Mouse (Mus musculus): ENCODE measurements around the gene Fam129a. TPM values are rescaled to one million over a fixed set of nuclear protein-coding genes. Genes with fewer than 3 reads are reported as not detected.
A peak's percentile ranks its signal among the peaks of the same experiment; 100 is the strongest.

The Fam129a gene
- polyA plus RNA-seq, 1 experiment from 2014 or later = 0.33 TPM

DNA sequence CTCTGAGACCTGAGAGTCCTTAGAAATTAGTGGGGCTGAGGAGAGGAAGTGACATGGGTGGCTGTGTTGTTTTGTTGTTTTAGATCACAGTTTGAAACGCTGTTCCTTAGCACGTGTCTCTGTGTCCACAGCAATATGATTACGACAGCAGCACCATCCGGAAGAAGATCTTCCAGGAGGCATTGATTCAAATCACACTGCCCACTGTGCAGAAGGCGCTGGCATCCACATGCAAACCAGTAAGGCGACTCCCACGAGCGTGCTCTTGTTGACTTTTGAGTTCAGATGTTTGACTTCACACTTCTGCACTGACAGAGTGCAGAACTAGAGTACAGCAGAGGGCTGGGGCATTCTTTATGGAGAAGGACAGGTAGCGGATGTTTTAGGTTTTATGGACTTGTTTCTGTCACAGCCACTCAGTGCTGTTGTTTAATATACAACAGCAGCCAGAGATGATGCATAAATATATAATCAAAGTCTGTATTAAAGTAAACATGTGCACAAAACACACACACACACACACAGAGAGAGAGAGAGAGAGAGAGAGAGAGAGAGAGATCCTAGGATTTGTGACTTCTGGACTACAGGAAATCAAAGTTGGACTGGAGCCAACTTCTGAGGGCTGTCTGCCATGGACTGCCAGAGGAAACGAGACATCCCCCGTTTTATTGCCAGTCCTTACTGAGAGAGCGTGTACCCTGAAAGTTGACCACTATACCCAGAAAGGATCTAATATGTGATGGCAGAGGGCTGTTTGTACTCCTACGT lies 138.2 kb downstream of the Fam129a start:
- Histone ChIP-seq H3K4me1 (ENCODE audit: control insufficient read depth, insufficient read depth, low read length) (no peaks in the 10 kb centered on the region), H3K27me3 (replicated peaks; ENCODE audit: control insufficient read depth, insufficient read depth, low read length) (no peaks in the 10 kb centered on the region)
- WGBS = 70% methylated on average over 13 of the region's 13 CpGs

GRCm38 (mm10) chr1:151709734-151710022 lies 138.7 kb downstream of the Fam129a start:
- WGBS = 58% methylated on average over 2 of the region's 2 CpGs
- Histone ChIP-seq H3K4me3 (ENCODE audit: low read depth, low read length) (no peak overlapping the region), H3K36me3 (ENCODE audit: control insufficient read depth, insufficient read depth, low read length) (no peaks in the 10 kb centered on the region), H3K9me3 (replicated peaks; ENCODE audit: control insufficient read depth, low read length) (no peaks in the 10 kb centered on the region), H3K27ac (ENCODE audit: low read depth, low read length) (no peak overlapping the region), H3K9ac (ENCODE audit: low read length) (no peak overlapping the region), H3K4me1 (ENCODE audit: control insufficient read depth, insufficient read depth, low read length) (no peaks in the 10 kb centered on the region), H3K27me3 (replicated peaks; ENCODE audit: control insufficient read depth, insufficient read depth, low read length) (no peaks in the 10 kb centered on the region), H3K4me2 (ENCODE audit: low read length) (no peak overlapping the region)
- ATAC-seq = no peak
- no peak for DNase-seq (ENCODE audit: low spot score)

More for the DNA sequence above, 138.2 kb downstream of the Fam129a start:
- ATAC-seq (no peak), DNase-seq (ENCODE audit: low spot score) (peak; percentile 47)
- Histone ChIP-seq H3K36me3 (ENCODE audit: control insufficient read depth, insufficient read depth, low read length) (no peaks in the 10 kb centered on the region), H3K9ac (ENCODE audit: low read length) (no peak overlapping the region), H3K4me3 (ENCODE audit: low read depth, low read length) (no peak overlapping the region), H3K9me3 (replicated peaks; ENCODE audit: control insufficient read depth, low read length) (no peaks in the 10 kb centered on the region), H3K27ac (ENCODE audit: low read depth, low read length) (no peak overlapping the region), H3K4me2 (ENCODE audit: low read length) (no peak overlapping the region)

DNA sequence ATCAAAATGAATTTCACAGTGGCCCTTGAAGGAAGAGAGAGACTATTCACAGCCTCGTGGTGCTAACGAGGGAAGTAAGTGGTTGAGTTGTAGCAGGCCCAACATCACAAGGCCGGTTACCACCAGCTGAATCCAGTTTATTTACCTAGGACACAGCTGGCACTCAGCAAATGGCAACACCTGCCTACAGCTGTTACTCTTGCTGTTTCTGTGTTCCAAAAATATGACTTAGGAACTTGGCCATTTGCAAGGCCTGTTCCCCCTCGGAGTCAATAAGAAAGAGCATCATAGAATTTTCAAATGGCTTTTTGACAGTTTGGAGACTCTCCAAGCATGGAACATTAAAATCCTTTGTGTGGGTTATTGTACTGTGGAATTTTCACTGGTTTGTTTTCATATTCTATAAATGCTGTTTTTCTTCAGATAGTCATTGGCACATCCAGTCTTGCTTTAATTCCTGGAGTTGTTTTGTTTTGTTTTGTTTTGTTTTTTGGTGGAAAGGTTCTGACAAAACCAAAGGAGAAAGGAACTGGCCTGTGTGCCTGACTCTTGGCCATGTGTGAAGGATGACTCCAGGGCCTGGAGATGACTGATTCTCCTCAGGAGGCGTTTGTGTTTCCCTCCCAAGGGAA lies 139.6 kb downstream of the Fam129a start:
- Histone ChIP-seq H3K9ac (ENCODE audit: low read length) (no peak overlapping the region), H3K4me2 (ENCODE audit: low read length) (no peak overlapping the region), H3K4me3 (ENCODE audit: low read depth, low read length) (no peak overlapping the region), H3K4me1 (ENCODE audit: control insufficient read depth, insufficient read depth, low read length) (no peaks in the 10 kb centered on the region), H3K27ac (ENCODE audit: low read depth, low read length) (no peak overlapping the region), H3K9me3 (replicated peaks; ENCODE audit: control insufficient read depth, low read length) (no peaks in the 10 kb centered on the region), H3K36me3 (ENCODE audit: control insufficient read depth, insufficient read depth, low read length) (no peaks in the 10 kb centered on the region), H3K27me3 (replicated peaks; ENCODE audit: control insufficient read depth, insufficient read depth, low read length) (no peaks in the 10 kb centered on the region)
- DNase-seq (ENCODE audit: low spot score) (no peak), ATAC-seq (no peak)
- WGBS = 58% methylated on average over 5 of the region's 5 CpGs

DNA sequence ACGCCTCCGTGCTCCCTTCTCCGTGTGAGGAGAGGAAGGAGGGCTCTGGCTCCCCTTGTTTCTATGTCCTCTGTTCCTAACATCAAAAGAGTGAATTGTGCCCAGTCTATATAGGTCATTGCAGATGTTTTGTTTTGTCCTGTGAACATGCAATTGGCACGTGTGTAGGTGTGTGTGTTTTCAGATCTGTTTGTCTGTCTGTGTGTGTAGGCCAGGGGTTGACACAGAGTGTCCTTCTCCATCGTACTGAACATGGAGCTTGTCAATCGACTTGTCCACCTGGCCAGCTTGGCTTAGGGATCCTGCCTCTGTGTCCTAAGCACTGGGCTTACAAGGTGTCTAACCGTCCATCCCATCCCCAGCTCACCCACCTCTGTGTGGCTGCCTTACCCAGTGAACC lies 140.1 kb downstream of the Fam129a start:
- ATAC-seq (no peak), DNase-seq (ENCODE audit: low spot score) (no peak)
- Histone ChIP-seq H3K9me3 (replicated peaks; ENCODE audit: control insufficient read depth, low read length) (no peaks in the 10 kb centered on the region), H3K4me3 (ENCODE audit: low read depth, low read length) (no peak overlapping the region), H3K9ac (ENCODE audit: low read length) (no peak overlapping the region), H3K27me3 (replicated peaks; ENCODE audit: control insufficient read depth, insufficient read depth, low read length) (no peaks in the 10 kb centered on the region), H3K36me3 (ENCODE audit: control insufficient read depth, insufficient read depth, low read length) (no peaks in the 10 kb centered on the region), H3K4me2 (ENCODE audit: low read length) (no peak overlapping the region), H3K4me1 (ENCODE audit: control insufficient read depth, insufficient read depth, low read length) (no peaks in the 10 kb centered on the region), H3K27ac (ENCODE audit: low read depth, low read length) (no peak overlapping the region)
- 85% methylated on average over 7 of the region's 7 CpGs for WGBS

DNA sequence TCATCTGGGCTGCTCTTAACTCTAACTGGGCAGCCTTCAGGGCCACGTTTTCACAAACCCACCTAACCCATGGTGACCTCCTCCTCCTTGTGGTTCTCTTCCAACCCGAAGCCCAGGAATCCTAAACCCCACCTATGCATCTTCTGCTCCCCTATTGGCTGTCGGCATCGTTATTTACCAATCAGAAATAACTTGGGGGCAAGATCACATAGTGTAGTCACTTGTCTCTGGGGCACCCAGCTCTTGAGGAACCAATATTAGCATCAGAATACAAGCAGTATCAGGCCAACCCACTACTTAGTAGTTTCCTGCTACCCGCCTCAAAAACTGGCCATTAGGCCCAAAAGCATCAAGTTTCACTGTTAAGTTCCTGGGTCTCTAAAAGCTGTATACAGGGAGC lies 141.7 kb downstream of the Fam129a start:
- no peak overlapping the region for H3K9ac ChIP-seq (ENCODE audit: low read length)
- no peaks in the 10 kb centered on the region for H3K9me3 ChIP-seq (replicated peaks; ENCODE audit: control insufficient read depth, low read length)
- H3K36me3 ChIP-seq (ENCODE audit: control insufficient read depth, insufficient read depth, low read length) = no peaks in the 10 kb centered on the region
- 45% methylated on average over 5 of the region's 5 CpGs for whole genome bisulfite sequencing
- ATAC-seq = no peak
- no peaks in the 10 kb centered on the region for H3K27me3 ChIP-seq (replicated peaks; ENCODE audit: control insufficient read depth, insufficient read depth, low read length)
- no peak overlapping the region for H3K4me2 ChIP-seq (ENCODE audit: low read length)
- no peak for DNase-seq (ENCODE audit: low spot score)
- no peak overlapping the region for H3K4me3 ChIP-seq (ENCODE audit: low read depth, low read length)
- H3K4me1 ChIP-seq (ENCODE audit: control insufficient read depth, insufficient read depth, low read length) = no peaks in the 10 kb centered on the region
- H3K27ac ChIP-seq (ENCODE audit: low read depth, low read length) = no peak overlapping the region

DNA sequence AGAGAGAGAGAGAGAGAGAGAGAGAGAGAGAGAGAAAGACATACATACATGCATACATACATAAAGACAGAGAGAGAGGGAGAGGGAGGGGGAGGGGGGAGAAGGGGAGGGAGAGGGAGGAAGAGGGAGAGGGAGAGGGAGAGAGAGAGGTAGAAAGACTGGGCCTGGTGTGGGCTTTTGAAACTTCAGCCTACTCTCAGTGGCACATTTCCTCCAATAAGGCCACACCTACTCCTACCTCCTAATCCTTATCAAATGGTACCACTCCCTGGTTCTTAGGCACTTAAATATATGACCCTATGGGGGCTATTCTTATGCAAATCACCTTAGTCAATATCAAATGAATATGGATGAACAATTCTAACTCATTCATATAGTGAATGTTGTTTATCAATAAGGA lies 142.6 kb downstream of the Fam129a start:
- Histone ChIP-seq H3K36me3 (ENCODE audit: control insufficient read depth, insufficient read depth, low read length) (no peaks in the 10 kb centered on the region), H3K4me2 (ENCODE audit: low read length) (no peak overlapping the region), H3K27me3 (replicated peaks; ENCODE audit: control insufficient read depth, insufficient read depth, low read length) (no peaks in the 10 kb centered on the region), H3K9ac (ENCODE audit: low read length) (no peak overlapping the region), H3K4me3 (ENCODE audit: low read depth, low read length) (no peak overlapping the region), H3K4me1 (ENCODE audit: control insufficient read depth, insufficient read depth, low read length) (no peaks in the 10 kb centered on the region), H3K27ac (ENCODE audit: low read depth, low read length) (no peak overlapping the region), H3K9me3 (replicated peaks; ENCODE audit: control insufficient read depth, low read length) (no peaks in the 10 kb centered on the region)
- DNase-seq (ENCODE audit: low spot score) (no peak), ATAC-seq (no peak)

- 0 out of 2 replicates have a peak, but pooled peaks have one; percentile 37 for ATAC-seq
- peak; percentile 13 for DNase-seq (ENCODE audit: low spot score)
- Histone ChIP-seq H3K9me3 (replicated peaks; ENCODE audit: control insufficient read depth, low read length) (no peaks in the 10 kb centered on the region), H3K36me3 (ENCODE audit: control insufficient read depth, insufficient read depth, low read length) (no peaks in the 10 kb centered on the region), H3K4me2 (ENCODE audit: low read length) (no peak overlapping the region), H3K27me3 (replicated peaks; ENCODE audit: control insufficient read depth, insufficient read depth, low read length) (no peaks in the 10 kb centered on the region), H3K9ac (ENCODE audit: low read length) (no peak overlapping the region), H3K27ac (ENCODE audit: low read depth, low read length) (no peak overlapping the region), H3K4me3 (ENCODE audit: low read depth, low read length) (no peak overlapping the region), H3K4me1 (ENCODE audit: control insufficient read depth, insufficient read depth, low read length) (no peaks in the 10 kb centered on the region)
- 81% methylated on average over 11 of the region's 11 CpGs for WGBS
Observed at GRCm38 (mm10) chr1:151716024-151716710, 145.2 kb downstream of the Fam129a start.

DNA sequence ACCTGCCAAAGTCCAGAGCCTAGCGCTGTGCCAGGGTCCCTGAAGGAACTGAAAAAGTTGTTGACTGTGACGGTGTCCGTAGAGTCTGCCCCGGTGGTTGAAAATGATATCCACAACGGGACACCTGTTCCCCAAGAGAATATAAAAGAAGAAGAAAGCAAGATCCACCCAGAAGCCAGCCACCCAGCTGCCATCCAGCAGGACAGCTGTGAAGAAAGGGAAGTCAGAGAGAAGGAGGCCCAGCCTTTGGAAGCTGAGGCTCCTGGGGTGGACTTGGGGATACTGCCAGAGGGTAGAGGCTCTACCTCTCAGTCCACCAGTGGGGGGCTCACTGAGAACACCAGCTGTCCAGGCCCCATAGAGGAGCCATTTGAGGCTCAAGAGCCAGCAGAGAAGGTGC lies 146.6 kb downstream of the Fam129a start:
- no peaks in the 10 kb centered on the region for H3K4me1 ChIP-seq (ENCODE audit: control insufficient read depth, insufficient read depth, low read length)
- H3K27ac ChIP-seq (ENCODE audit: low read depth, low read length) = no peak overlapping the region
- no peak overlapping the region for H3K4me3 ChIP-seq (ENCODE audit: low read depth, low read length)
- ATAC-seq = no peak
- no peak overlapping the region for H3K9ac ChIP-seq (ENCODE audit: low read length)
- 91% methylated on average over 5 of the region's 5 CpGs for WGBS
- no peaks in the 10 kb centered on the region for H3K36me3 ChIP-seq (ENCODE audit: control insufficient read depth, insufficient read depth, low read length)
- H3K9me3 ChIP-seq (replicated peaks; ENCODE audit: control insufficient read depth, low read length) = no peaks in the 10 kb centered on the region
- no peak overlapping the region for H3K4me2 ChIP-seq (ENCODE audit: low read length)
- no peak for DNase-seq (ENCODE audit: low spot score)
- no peaks in the 10 kb centered on the region for H3K27me3 ChIP-seq (replicated peaks; ENCODE audit: control insufficient read depth, insufficient read depth, low read length)

GRCm38 (mm10) chr1:151718575-151718974 lies 147.6 kb downstream of the Fam129a start:
- H3K4me2 ChIP-seq (ENCODE audit: low read length) = no peak overlapping the region
- ATAC-seq (no peak), DNase-seq (ENCODE audit: low spot score) (no peak)
- H3K9me3 ChIP-seq (replicated peaks; ENCODE audit: control insufficient read depth, low read length) = no peaks in the 10 kb centered on the region
- H3K4me1 ChIP-seq (ENCODE audit: control insufficient read depth, insufficient read depth, low read length) = no peaks in the 10 kb centered on the region
- no peak overlapping the region for H3K27ac ChIP-seq (ENCODE audit: low read depth, low read length)
- H3K27me3 ChIP-seq (replicated peaks; ENCODE audit: control insufficient read depth, insufficient read depth, low read length) = no peaks in the 10 kb centered on the region
- H3K9ac ChIP-seq (ENCODE audit: low read length) = no peak overlapping the region
- 91% methylated on average over 8 of the region's 8 CpGs for WGBS
- no peaks in the 10 kb centered on the region for H3K36me3 ChIP-seq (ENCODE audit: control insufficient read depth, insufficient read depth, low read length)
- H3K4me3 ChIP-seq (ENCODE audit: low read depth, low read length) = no peak overlapping the region

All from forebrain, embryonic 14.5 days (tissue).